Mouse (Mus musculus): ENCODE results near the gene Cnnm2.
"Not testable (repeated sequence)": the region's sequence is repeated elsewhere in the genome, so short reads cannot be mapped to it uniquely, and the experiment has no call there.

Gene Cnnm2

GRCm38 (mm10) chr19:46761247-46761946 is at the start of gene Cnnm2:
Cnnm2 (plus strand) TSS chr19:46761596.
- DNase-seq (ENCODE audit: low read depth) = peak; percentile 100

DNA sequence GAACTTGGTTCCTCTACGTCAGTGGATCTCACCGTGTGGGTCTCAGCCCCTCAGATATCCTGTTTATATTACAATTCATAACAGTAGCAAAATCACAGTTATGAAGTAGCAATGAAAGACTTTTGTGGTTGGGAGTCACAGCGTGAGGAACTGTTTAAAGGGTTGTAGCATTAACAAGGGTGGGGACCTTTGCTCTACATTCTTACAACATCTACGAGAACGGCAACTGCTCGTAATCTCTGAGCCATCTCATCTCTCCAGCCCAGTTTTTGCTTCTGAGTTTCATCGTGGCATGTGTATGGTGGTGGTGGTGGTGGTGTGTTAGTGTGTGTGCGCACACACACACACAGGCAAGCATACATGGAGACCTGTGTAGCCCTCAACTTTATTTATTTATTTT is 47.2 kb upstream of the Cnnm2 start:
- no peak for DNase-seq (ENCODE audit: low read depth)

- no peak for DNase-seq (ENCODE audit: low read depth)
Measured at GRCm38 (mm10) chr19:46715016-46715415, 46.4 kb upstream of the Cnnm2 start.

DNA sequence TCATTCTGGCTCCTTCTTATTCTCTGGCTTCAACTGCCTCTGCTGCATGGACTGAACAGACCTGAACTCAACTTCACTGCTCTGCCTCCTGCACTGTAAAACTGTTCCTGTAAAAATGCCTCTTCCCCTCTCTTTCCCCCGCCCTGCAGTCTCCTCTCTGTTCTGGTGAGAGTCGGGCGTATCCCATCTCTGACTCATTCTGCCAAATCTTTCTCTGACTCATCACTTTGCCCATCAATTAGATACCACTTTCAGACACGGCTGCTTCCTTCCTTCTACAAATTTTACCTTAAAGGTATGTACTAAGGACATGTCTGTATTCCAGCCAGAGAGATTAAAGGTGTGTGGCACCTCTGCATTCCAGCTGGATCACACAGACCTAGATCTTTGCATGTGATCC is 43.2 kb upstream of the Cnnm2 start:
- peak; percentile 48 for DNase-seq (ENCODE audit: low read depth)

DNA sequence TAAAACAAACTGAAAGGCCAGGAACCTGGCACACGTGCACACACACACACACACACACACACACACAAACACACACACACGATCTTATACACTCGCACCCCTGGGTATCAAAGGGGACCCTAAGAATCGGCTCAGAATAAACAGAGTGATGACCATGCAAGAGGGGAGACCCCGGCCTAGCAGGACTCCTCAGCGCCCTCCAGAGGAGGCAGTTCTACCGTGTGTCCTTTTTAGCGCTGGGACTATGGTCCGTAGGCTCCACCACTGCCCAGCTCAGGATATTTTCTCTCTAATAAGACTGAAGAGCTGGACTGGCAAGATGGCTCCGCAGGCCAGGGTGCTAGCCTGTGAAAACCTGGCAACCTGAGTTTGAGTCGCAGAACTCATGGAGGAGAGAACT is 37.0 kb upstream of the Cnnm2 start:
- DNase-seq (ENCODE audit: low read depth) = no peak

- DNase-seq (ENCODE audit: low read depth) = no peak
Measured at GRCm38 (mm10) chr19:46726142-46726541, 35.3 kb upstream of the Cnnm2 start.

GRCm38 (mm10) chr19:46727140-46727736 is 34.2 kb upstream of the Cnnm2 start:
- no peak for DNase-seq (ENCODE audit: low read depth)

GRCm38 (mm10) chr19:46727945-46728540 is 33.4 kb upstream of the Cnnm2 start:
- no peak for DNase-seq (ENCODE audit: low read depth)

GRCm38 (mm10) chr19:46728909-46729308 is 32.5 kb upstream of the Cnnm2 start:
- DNase-seq (ENCODE audit: low read depth) = no peak

DNA sequence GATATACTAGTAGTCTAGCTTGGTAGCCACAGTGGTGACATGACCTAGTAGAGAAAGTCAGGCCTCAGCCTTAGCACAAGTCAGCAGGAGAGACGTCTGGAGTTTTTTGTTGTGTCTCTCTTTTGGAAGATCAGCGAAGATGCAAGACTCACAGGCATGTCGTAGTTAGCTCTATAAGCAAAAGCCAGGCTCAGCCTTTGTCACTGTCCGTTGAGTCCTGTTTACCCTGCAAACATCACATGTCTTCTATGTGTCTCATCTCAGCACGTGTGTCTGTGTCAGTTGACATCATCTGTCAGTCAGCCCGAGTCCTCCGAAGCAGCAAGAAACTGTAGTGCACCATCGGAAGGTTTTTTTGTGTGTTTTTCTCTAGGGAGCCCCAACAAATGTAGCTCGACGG is 30.0 kb upstream of the Cnnm2 start:
- DNase-seq (ENCODE audit: low read depth) = no peak

GRCm38 (mm10) chr19:46732673-46733072 is 28.7 kb upstream of the Cnnm2 start:
- not testable (repeated sequence) for DNase-seq (ENCODE audit: low read depth)

DNA sequence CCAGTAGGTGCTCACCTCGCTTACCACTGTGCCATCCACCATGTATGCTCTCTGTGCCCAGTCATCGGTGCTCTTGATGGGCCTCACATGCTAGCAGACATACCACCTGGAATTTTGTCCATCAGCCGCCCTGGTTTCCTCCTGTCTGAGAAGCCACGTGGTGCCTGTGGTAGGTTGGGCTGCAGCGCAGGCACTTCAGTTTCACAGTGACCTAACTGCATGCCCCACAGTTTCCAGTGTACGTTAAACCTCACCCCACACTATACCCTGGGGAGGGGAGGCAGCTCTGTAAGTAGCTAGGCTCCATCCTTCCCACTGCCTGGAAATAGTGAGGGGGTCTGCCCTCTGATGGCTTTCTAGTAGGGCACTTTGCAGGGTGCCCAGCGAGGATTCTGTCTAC is 27.8 kb upstream of the Cnnm2 start:
- DNase-seq (ENCODE audit: low read depth) = no peak

DNA sequence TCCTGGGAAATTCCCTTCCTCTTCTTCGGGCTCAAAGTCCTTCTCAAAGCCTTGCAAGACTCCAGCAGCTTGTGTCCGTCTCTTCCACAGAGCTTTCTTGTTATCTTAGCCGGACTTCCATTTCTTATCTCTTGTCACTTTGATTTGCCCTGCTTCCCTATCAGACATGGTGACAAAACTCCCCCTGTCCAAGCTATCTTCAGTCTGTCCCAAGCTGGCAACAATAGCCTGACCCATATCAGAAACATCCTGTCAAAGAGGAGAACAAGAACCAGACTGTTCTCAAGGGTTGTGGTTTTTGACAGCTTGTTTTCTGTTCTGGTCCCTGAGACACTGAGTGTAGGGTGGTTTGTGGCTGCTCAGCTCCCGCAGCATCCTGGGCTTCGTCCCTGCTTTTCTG is 26.2 kb upstream of the Cnnm2 start:
- no peak for DNase-seq (ENCODE audit: low read depth)

DNA sequence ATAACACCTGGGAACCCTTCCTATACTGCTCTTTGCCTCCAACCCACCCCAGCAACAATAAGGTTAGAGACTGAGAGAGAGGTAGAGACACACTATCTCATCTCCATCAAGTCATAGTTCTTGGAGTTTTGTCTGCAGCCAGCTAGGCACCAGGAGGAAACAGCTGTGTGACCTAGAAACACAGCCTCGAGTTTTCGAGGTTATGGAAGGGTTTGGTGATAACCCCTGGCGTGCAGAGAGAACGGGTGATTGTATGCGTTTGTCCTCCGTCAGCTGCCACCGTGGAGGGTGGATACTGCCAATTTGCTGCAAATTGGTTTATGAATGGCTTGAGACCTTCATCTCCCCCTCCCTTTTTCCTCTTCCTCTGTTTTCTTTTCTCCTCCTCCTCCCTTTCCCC is 24.3 kb upstream of the Cnnm2 start:
- no peak for DNase-seq (ENCODE audit: low read depth)

DNA sequence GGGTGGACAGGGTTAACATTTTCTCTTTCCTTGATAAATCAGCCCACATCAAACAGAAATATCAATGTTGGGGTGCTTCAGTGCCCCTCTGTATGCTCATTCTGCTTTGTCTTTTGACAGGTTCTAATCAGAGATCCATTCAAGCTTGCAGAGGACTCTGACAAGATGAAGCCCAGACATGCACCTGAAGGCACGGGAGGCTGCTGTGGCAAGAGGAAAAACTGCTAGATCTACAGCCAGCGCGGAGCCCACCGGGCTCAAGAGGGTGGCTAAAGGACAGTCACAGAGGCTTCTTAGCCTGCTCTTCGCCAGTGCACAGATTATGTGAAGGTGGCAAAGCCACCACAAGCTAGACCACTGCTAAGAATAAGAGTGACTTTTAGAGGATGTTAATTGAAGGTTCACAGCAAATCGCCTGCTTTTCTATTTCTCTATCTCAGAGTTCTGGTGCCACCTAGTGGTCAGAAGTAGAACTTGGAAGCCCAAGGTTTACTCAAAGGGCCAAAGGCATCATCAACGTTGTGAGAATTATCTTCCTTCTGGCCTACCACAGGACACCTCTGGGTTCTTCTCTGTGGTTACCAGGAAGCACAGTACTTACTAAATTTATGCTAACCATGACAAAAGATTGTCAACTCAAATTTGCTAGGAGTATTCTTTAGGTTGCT is 20.9 kb upstream of the Cnnm2 start:
- peak; percentile 88 for DNase-seq (ENCODE audit: low read depth)

- DNase-seq (ENCODE audit: low read depth) = peak; percentile 62
Measured at GRCm38 (mm10) chr19:46741574-46741973, 19.8 kb upstream of the Cnnm2 start.

DNA sequence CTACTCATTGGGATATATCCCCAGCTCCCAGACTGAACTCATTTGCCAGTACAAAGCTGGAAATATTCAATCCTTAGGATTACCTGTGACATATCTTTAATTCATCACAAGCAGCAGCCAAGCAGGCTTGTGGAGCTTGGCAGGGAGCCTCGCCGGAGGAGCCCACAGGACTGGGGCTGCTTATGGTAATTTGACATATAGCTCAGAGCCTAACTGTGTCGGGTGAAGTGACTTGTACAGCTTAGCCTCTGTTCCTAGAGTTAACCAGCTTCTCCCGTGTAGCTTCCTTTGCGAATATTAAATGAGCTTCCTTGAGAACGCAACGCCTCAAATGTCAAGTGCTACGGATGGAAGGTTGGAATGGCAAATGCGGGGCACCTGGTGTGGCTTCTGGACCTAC is 16.7 kb upstream of the Cnnm2 start:
- DNase-seq (ENCODE audit: low read depth) = no peak

DNA sequence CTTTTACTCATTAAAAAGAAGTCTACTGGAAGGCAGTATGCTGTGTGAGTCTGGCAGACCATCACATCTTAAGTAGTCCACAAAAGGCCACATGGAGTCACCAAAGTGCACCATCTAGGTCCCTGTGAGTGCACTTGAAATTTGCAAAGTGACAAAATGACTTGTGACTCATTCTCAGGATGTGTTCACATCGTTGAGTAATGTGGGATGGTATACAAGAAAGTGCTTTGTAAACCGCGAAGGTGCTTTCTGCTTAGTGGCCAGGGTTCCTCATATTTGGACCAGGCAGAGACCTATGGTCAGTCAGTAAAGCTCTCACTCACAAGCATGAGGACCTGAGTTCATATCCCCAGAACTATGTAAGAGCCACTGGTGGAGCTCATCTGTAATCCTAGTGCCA is 13.6 kb upstream of the Cnnm2 start:
- no peak for DNase-seq (ENCODE audit: low read depth)

DNA sequence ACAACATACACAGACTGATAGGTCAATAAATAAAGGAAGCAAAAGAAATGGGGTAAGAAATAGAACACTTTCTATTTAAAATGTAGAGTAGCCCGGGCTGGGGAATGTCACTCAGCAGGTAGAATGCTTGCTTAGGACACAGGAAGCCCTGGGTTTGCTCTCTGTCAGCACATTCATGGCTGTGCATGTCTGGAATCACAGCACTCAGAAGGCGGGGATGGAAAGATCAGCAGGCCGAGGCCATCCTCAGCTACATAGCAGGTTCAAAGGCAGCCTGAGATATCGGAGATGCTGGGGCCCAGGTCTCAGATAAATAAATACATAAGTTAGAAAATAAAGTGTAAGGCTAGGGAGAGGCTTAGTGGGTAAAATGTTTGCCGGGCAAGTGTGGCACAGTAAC is 9.2 kb upstream of the Cnnm2 start:
- DNase-seq (ENCODE audit: low read depth) = no peak

DNA sequence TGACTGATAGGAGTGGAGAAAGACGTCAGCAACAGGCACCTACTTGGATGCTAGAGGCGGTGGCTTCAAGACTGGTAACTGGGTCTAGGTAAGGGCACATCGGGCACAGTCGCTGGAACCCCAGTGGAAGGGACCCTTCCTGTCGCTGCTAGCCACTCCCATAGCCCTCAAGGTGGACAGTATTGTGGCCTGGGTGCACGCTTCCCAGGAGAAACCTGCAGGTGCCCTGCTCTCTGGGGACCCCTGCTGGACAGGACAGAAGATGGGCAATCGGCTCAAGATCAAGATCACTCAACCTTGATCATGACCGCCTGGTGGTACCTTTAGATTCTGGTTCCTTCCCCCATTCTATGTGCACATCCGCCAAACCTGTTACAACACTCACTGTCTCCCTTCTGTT is 6.3 kb upstream of the Cnnm2 start:
- DNase-seq (ENCODE audit: low read depth) = peak; percentile 38

- DNase-seq (ENCODE audit: low read depth) = no peak
Measured at GRCm38 (mm10) chr19:46756221-46756620, 5.2 kb upstream of the Cnnm2 start.

- DNase-seq (ENCODE audit: low read depth) = no peak
Measured at GRCm38 (mm10) chr19:46759096-46759495, 2.3 kb upstream of the Cnnm2 start.

DNA sequence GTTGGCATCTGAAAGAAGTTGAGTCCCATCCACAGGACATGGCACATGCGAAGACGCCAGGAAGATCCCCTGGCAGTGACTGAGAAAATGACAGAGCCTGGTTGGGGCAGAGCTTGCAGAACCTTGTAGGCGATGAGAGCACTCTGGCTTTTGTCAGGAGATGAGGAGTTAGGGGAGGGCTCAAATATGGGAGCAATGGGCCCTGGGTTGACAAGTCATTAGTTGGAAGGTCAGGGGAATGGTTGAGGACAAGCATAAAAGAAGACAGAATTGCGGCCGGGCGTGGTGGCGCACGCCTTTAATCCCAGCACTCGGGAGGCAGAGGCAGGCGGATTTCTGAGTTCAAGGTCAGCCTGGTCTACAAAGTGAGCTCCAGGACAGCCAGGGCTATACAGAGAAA is 1.5 kb upstream of the Cnnm2 start:
- not testable (repeated sequence) for DNase-seq (ENCODE audit: low read depth)
